Mouse (Mus musculus): ENCODE results near the gene Cdkn2a.

- TF ChIP-seq CTCF (IDR thresholded peaks at IDR 0.05; ENCODE audit: low read depth) (no peak), EP300 (IDR thresholded peaks at IDR 0.05; ENCODE audit: low read depth) (no peak)
Measured at GRCm38 (mm10) chr4:89302129-89302528, 7.7 kb upstream of the Cdkn2a start.

Measured in heart, postnatal 0 days (tissue).